Mouse (Mus musculus) brain, embryonic 14.5 days (tissue): ENCODE measurements at regions not wholly inside any gene's neighbourhood (a gene's known extent, or its start where the extent isn't known, plus 50 kb on each side); places are given as distances from the start of the nearest gene placed in this dataset.

Experiments
- CTCF ChIP-seq: fragments of 200-500 bp; IDR thresholded peaks from 2 replicates; pipeline ENCODE4 v1.5.1; 2012; ENCODE audit warnings: inconsistent platforms, mild to moderate bottlenecking, moderate library complexity, borderline replicate concordance; ENCODE audit not compliant: insufficient read depth, insufficient read length; ENCODE audit errors: extremely low read depth
- POLR2A ChIP-seq: fragments of 200-500 bp; IDR thresholded peaks from 2 replicates; pipeline ENCODE4 v1.6.1; 2012; ENCODE audit warnings: mild to moderate bottlenecking, inconsistent platforms, borderline replicate concordance; ENCODE audit not compliant: poor library complexity, insufficient read depth, insufficient read length, severe bottlenecking; ENCODE audit errors: extremely low read depth

DNA sequence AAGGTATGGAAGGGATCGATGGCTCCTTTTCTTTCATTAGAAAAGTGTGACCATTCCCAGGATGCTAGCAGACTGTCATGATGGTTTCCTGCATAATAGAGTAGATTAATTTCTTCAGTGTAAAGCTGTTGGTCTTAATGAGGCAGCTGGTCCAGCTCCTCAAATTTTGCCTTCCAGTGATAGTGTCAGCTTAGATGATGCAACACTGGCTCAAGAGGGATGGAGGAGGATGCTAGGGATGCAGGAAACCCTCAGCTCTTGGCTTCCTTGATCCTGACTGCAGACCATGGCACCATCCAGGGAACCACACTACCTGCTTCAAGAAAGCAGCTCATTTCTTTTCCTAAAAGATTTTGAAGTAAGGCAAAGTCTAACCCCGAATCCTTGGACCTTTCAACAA lies 51.9 kb upstream of the Dnah5 start:
- TF ChIP-seq CTCF = no peak
- no peak for TF ChIP-seq POLR2A
